Mouse (Mus musculus) brain, embryonic 14.5 days (tissue): Measurements from ENCODE around the gene Mrgbp. TPM values are rescaled to one million over a fixed set of nuclear protein-coding genes. Genes with fewer than 3 reads are reported as not detected.
A peak's percentile ranks its signal among the peaks of the same experiment; 100 is the strongest.

Experiments used
- DNase-seq: peaks from one replicate; pipeline ENCODE4 v3.0.0-alpha.2; 2011; ENCODE audit warnings: low read depth
- CTCF ChIP-seq: fragments of 200-500 bp; IDR thresholded peaks from 2 replicates; pipeline ENCODE4 v1.5.1; 2012; ENCODE audit warnings: inconsistent platforms, mild to moderate bottlenecking, moderate library complexity, borderline replicate concordance; ENCODE audit not compliant: insufficient read depth, insufficient read length; ENCODE audit errors: extremely low read depth
- POLR2A ChIP-seq: fragments of 200-500 bp; IDR thresholded peaks from 2 replicates; pipeline ENCODE4 v1.6.1; 2012; ENCODE audit warnings: mild to moderate bottlenecking, inconsistent platforms, borderline replicate concordance; ENCODE audit not compliant: poor library complexity, insufficient read depth, insufficient read length, severe bottlenecking; ENCODE audit errors: extremely low read depth
- polyA plus RNA-seq: library from polyadenylated mRNA; depleted of rRNA; stranded (reverse); fragments of >200 nt; gene quantifications from 2 replicates; pipeline ENCODE4 v1.2.3, GENCODE M21; 2012

The Mrgbp gene
- polyA plus RNA-seq, 1 experiment, result 54.3 TPM

GRCm38 (mm10) chr2:180562146-180562545, 19.0 kb upstream of the Mrgbp start:
- no peak for DNase-seq
- TF ChIP-seq POLR2A (no peak), CTCF (peak; percentile 5; the same call in 1 of the 2 replicates)

DNA sequence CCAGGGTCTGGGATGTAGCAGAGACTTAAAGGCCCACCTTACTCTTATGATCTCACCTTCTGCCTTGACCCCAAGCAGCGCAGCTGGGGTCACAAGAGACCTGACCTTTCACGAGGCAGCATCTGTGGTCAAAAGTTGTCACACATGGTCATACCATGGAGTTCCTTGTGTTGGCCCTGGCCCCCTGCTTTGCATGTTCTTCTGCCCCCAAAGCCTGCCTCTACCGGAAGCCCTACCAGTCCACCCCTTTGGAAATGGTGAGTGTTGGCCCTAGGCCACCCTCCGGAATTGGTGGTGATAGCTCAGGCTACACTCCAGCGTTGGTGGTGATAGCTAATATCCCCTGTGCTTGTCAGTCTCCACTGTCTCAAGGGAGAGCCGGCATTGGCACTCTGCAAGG, 17.8 kb upstream of the Mrgbp start:
- DNase-seq, result peak; percentile 11
- TF ChIP-seq CTCF (no peak), POLR2A (no peak)

DNA sequence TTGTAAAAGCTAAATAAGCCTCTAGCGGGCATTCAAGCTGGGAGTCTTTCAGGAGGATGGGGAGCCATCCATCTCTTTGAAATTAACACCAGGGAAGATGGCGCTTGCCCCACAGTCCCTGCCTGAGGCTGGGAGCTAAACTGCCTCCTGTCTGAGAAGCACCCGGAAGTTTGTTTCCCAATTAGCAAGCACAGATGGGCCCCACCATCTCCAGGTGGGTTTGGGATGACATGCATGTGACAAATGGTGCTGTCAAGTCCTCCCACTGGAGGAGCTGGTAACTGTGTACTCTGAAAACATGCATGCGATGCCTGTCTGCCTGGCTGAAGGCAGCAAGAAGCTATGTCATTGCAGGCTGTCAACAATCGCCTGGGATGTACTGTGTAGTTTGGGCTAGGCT, 17.3 kb upstream of the Mrgbp start:
- no peak for TF ChIP-seq CTCF
- TF ChIP-seq POLR2A, result no peak
- DNase-seq, result peak; percentile 60

DNA sequence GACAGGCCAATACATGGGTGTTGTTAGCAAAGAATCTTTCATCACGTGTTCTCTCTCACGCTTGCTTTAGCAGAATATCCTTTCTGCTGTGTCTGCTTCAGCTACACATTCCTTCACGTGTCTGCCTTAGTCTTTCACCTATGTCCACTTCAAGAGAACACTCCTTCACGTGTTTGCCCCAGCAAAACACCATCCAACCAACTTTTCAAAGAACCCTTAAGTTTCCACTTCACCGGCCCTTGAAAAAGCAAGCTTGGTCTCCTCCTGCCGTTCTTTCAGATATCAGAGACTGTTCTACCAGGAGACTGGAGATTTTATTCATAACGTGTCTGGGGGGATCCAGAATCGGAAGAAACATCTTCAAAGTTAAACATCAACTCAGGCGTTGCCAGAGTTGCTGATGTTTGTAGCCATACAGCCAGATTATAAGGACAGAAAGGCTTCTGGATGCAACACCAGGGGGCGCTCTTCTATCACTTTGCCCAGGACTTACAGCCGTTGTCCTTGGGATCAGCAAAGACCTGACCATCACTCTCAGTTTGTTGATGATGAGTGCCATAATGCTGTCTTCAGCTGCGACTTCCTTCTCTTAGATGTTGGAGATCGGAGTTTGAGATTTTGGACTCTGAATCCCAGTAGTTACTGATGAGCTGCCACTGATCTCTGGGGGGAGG, 14.7 kb upstream of the Mrgbp start:
- DNase-seq, result peak; percentile 76
- peak; percentile 70 for TF ChIP-seq CTCF
- TF ChIP-seq POLR2A, result no peak

GRCm38 (mm10) chr2:180569028-180569643, 12.0 kb upstream of the Mrgbp start:
- no peak for TF ChIP-seq POLR2A
- TF ChIP-seq CTCF, result no peak
- peak; percentile 80 for DNase-seq

DNA sequence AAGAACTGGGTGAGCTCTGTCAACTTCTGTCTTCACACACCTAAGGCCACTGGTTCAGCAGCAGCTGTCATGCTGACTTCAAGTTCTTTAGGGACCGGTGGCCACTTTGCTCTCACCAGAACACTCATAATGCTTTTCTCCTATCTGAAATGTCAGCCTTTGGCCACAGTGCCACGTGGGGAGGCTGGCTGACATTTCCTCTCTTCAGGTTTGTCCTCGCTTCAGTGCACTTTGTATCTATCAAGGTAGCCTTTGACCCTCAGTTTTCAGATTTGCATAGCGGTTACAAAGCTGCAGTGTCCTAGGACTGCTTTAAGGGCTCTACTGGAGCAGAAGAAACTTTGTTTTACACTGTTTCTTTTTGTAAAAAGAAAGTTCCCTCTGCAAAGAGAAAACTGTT, 4.6 kb upstream of the Mrgbp start:
- TF ChIP-seq POLR2A (no peak), CTCF (no peak)
- no peak for DNase-seq

DNA sequence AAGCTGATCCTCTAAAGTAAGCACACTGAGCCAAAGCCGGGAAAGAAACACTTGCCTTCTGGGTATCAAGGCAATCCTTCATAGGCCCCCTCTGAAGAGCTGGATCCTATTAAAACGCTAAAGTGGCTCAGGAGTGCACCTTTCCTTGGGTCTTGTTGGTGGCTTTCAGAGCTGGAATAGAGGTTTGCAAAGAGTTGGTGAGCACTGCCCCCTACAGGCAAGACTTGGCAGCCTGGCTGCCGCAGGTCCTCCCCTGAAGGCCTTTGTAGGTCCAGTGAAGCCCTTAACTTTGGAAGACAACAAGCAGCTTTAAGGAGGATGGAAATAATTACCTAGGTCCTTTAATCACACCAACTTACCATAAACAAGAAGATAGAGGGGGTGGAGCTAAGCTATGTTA, 2.4 kb upstream of the Mrgbp start:
- DNase-seq, result peak; percentile 90
- TF ChIP-seq CTCF, result peak; percentile 97
- TF ChIP-seq POLR2A, result no peak

DNA sequence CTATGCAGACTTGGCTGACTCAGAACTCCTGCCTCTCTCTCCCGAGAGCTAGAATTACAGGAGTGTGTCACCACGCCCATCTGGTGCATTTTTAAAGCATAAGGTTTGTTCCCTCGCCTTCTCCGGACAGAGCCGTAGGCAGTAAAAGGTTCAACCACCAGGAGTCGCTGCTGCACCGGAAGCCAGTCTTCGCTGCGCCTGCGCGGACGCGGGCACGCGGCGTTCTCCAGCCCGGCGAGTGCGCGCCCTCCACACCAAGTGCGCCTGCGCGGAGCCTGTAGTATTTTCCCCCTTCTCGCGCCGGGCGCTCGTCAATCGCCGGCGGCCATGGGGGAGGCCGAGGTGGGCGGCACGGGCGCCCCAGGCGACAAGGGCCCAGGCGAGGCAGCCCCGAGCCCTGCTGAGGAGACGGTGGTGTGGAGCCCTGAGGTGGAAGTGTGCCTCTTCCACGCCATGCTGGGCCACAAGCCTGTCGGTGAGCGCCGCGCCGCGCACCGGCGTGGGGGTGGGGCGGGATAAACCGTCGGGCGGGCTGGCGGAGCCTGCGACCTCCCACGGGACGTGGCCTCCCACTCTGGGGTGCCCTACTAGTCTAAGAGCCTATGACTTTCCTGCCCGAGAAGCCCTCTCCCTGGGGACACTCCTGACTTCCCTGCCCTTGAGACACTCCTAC, 1.5 kb downstream of the Mrgbp start:
- peak; percentile 97 for TF ChIP-seq CTCF
- peak; percentile 81 for TF ChIP-seq POLR2A

GRCm38 (mm10) chr2:180583154-180583507, 2.0 kb downstream of the Mrgbp start:
- TF ChIP-seq CTCF, result no peak
- no peak for TF ChIP-seq POLR2A
- DNase-seq, result no peak

More for the DNA sequence above, 1.5 kb downstream of the Mrgbp start:
- peak; percentile 97 for DNase-seq

DNA sequence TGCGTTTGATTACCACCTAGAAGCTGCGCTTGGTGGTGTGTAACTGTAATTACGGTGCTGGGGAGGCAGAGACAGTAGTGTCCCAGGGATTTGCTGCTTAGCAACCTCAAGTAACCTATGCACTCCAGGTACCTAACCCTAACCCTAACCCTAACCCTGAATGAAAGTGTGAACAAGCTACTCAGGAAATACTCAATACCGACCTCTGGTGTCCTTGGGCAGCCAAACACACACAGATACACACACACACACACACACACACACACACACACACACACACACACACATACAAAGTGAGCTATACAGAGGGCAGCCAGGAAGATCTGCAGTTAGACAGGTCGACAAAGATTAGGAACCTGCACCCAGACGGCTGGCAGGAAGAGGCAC, 7.6 kb downstream of the Mrgbp start:
- no peak for DNase-seq
- TF ChIP-seq POLR2A, result no peak
- no peak for TF ChIP-seq CTCF

GRCm38 (mm10) chr2:180589123-180589831, 8.2 kb downstream of the Mrgbp start, which contains the start of gene Ogfr:
Gene Ogfr, plus strand, starts transcription at chr2:180589245.
- peak; percentile 92 for DNase-seq
- peak; percentile 37; the same call in 1 of the 2 replicates for TF ChIP-seq CTCF
- TF ChIP-seq POLR2A, result peak; percentile 54

DNA sequence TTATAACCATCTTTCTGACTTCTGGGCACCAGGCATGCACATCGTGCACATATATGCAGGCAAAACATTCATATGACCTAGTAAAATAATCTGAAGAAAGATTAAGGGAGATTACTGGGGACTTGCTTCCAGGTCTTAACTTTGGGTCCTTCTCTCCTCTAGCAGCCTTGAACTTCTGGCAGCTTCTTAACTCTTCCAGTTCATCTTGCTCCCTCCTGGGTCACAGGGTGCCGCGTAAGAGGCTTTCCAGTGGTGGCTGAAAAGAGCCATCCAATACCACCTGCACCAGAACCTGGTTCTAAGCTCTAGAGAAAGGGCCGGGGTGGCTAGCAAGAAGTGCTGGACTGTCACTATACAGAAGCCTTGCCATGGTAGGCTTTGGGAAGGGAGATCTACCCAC, 16.4 kb downstream of the Mrgbp start, which contains the start of gene Col9a3:
Col9a3 (plus strand) TSS at position 301 of the 400 bp plus-strand sequence.
- DNase-seq, result no peak
- no peak for TF ChIP-seq POLR2A
- TF ChIP-seq CTCF, result no peak
